ENCODE assay signal across 26 mouse cellular contexts in the genomic region with DNA sequence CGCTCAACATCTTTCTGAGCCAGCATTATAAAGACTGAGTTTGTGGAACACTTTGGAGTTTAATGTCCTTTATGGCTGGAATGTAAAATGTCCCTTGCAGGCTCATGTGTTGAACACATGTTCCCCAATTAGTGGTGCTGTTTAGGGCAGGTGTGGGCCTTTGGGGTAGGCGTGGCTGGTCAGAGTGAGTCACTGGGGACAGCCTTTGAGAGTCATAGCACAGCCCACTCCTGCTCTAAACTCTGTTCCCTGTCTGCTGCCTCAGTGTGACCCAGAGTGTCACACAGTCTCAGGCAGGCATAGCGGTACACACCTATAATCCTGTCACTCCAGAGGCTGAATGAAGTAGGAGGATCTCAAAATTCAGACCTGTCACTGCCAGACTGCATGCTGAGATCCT.
DNase-seq lines count a peak whose midpoint lies in the region; ATAC-seq and TF ChIP-seq lines count a peak whose summit lies in the region.
"Had no signal": no experiment of that assay in that cellular context is flagged by ENCODE, and none has a peak within 500 bp of the region (broad histone marks: within the 10 kb centered on the region; RNA-seq: fewer than 3 reads in every experiment).

No protein-coding gene starts in this region.

- H3K4me3 ChIP-seq in forebrain, embryonic 11.5 days (ENCODE audit: low read depth, low read length): no peak overlapping the region
- no peak overlapping the region for H3K4me3 ChIP-seq in forebrain, embryonic 13.5 days
- no peak overlapping the region for H3K4me3 ChIP-seq in limb, embryonic 14.5 days (replicated peaks; ENCODE audit: low read length)
- H3K4me3 ChIP-seq: heart, embryonic 12.5 days; hindbrain, embryonic 10.5 days; liver, embryonic 15.5 days; lung, embryonic 15.5 days; myocyte; neural tube, embryonic 13.5 days; stomach, embryonic 15.5 days had no signal

- H3K27ac ChIP-seq in forebrain, embryonic 11.5 days (ENCODE audit: low read depth, low read length): no peak overlapping the region
- no peak overlapping the region for H3K27ac ChIP-seq in forebrain, embryonic 13.5 days
- peak overlapping the region; percentile 68 for H3K27ac ChIP-seq in limb, embryonic 14.5 days (replicated peaks; ENCODE audit: low read depth, low read length)
- H3K27ac ChIP-seq: hindbrain, embryonic 10.5 days; hindbrain, postnatal 0 days; kidney, postnatal 0 days; liver, embryonic 15.5 days; lung, embryonic 15.5 days; neural tube, embryonic 13.5 days; stomach, embryonic 15.5 days had no signal

- no peak overlapping the region for H3K4me2 ChIP-seq in forebrain, embryonic 11.5 days (ENCODE audit: low read depth, low read length, severe bottlenecking)
- no peak overlapping the region for H3K4me2 ChIP-seq in forebrain, embryonic 13.5 days
- H3K4me2 ChIP-seq in limb, embryonic 14.5 days (replicated peaks; ENCODE audit: low read depth, low read length, severe bottlenecking): no peak overlapping the region
- H3K4me2 ChIP-seq: heart, embryonic 12.5 days; liver, embryonic 15.5 days; lung, embryonic 15.5 days; neural tube, embryonic 13.5 days; stomach, embryonic 15.5 days had no signal

- H3K4me1 ChIP-seq in forebrain, embryonic 11.5 days (replicated peaks; ENCODE audit: control insufficient read depth, insufficient read depth, low read length): peaks cover 6% of the 10 kb centered on the region; the same call in 1 of the 2 replicates
- peaks cover 11% of the 10 kb centered on the region for H3K4me1 ChIP-seq in forebrain, embryonic 13.5 days
- H3K4me1 ChIP-seq in limb, embryonic 14.5 days (ENCODE audit: control insufficient read depth, insufficient read depth, low read length): peaks cover 47% of the 10 kb centered on the region
- H3K4me1 ChIP-seq: heart, embryonic 12.5 days; liver, embryonic 15.5 days; stomach, embryonic 15.5 days had no signal

- peak; percentile 43 for DNase-seq in forebrain, embryonic 11.5 days (ENCODE audit: low spot score)
- DNase-seq in Muller cell, postnatal 12 days (ENCODE audit: inconsistent ontology term): peak; percentile 23
- peak; percentile 69 for DNase-seq in forelimb bud, embryonic 11.5 days (ENCODE audit: low read depth, low spot score)
- peak; percentile 65 for DNase-seq in limb, embryonic 14.5 days (ENCODE audit: low spot score)
- no peak for DNase-seq in frontal cortex, postnatal 14 days (ENCODE audit: low spot score in 2 of 2)
- DNase-seq in gastrocnemius, postnatal 4 days (ENCODE audit: low spot score in 2 of 2): no peak
- DNase-seq: adrenal gland, adult 2 months; cerebellum, adult 11-12 months; heart, postnatal 10 days; kidney, adult 18-20 months; liver; lung, postnatal 36 days; midbrain, embryonic 14.5 days; retina, postnatal 1 day; right cerebral cortex, postnatal 25 days; spleen, adult 18-20 months had no signal

- TF ChIP-seq POLR2A in limb, embryonic 14.5 days (IDR thresholded peaks at IDR 0.05; ENCODE audit: borderline replicate concordance, extremely low read depth, insufficient read depth, insufficient read length): no peak

- ATAC-seq in forebrain, embryonic 11.5 days (replicated peaks; ENCODE audit: low FRiP score): no peak
- ATAC-seq in forebrain, embryonic 13.5 days: no peak
- ATAC-seq in limb, embryonic 14.5 days (ENCODE audit: low FRiP score, low read depth): peak; percentile 66
- ATAC-seq: hindbrain, postnatal 0 days had no signal

- H3K9ac ChIP-seq in forebrain, embryonic 11.5 days (ENCODE audit: low read length): no peak overlapping the region
- H3K9ac ChIP-seq in forebrain, embryonic 13.5 days: no peak overlapping the region
- no peak overlapping the region for H3K9ac ChIP-seq in limb, embryonic 14.5 days (ENCODE audit: low read depth, low read length, severe bottlenecking)
- H3K9ac ChIP-seq: heart, embryonic 12.5 days; liver, embryonic 15.5 days; lung, embryonic 15.5 days; neural tube, embryonic 13.5 days; stomach, embryonic 15.5 days had no signal

- H3K36me3 ChIP-seq in forebrain, embryonic 11.5 days (ENCODE audit: control insufficient read depth, insufficient read depth, low read length): no peaks in the 10 kb centered on the region
- H3K36me3 ChIP-seq in forebrain, embryonic 13.5 days (ENCODE audit: poor library complexity, severe bottlenecking): no peaks in the 10 kb centered on the region
- H3K36me3 ChIP-seq in limb, embryonic 14.5 days (ENCODE audit: control insufficient read depth, insufficient read depth, low read length): no peaks in the 10 kb centered on the region
- H3K36me3 ChIP-seq: heart, embryonic 12.5 days; hindbrain, embryonic 10.5 days; liver, embryonic 15.5 days; lung, embryonic 15.5 days; neural tube, embryonic 13.5 days; stomach, embryonic 15.5 days had no signal

- no peaks in the 10 kb centered on the region for H3K27me3 ChIP-seq in forebrain, embryonic 11.5 days (ENCODE audit: control insufficient read depth, insufficient read depth, low read length)
- H3K27me3 ChIP-seq in forebrain, embryonic 13.5 days: no peaks in the 10 kb centered on the region
- no peaks in the 10 kb centered on the region for H3K27me3 ChIP-seq in limb, embryonic 14.5 days (ENCODE audit: control insufficient read depth, insufficient read depth, low read length)
- H3K27me3 ChIP-seq: heart, embryonic 12.5 days; liver, embryonic 15.5 days; lung, embryonic 15.5 days; neural tube, embryonic 13.5 days; stomach, embryonic 15.5 days had no signal

- WGBS in forebrain, embryonic 11.5 days: 72% methylated on average over 3 of the region's 3 CpGs
- WGBS in forebrain, embryonic 13.5 days: 60% methylated on average over 3 of the region's 3 CpGs
- 22% methylated on average over 3 of the region's 3 CpGs for WGBS in limb, embryonic 14.5 days

- H3K9me3 ChIP-seq in forebrain, embryonic 11.5 days (ENCODE audit: control insufficient read depth, low read length): no peaks in the 10 kb centered on the region
- no peaks in the 10 kb centered on the region for H3K9me3 ChIP-seq in forebrain, embryonic 13.5 days (replicated peaks)
- H3K9me3 ChIP-seq in limb, embryonic 14.5 days (ENCODE audit: control insufficient read depth, low read length): no peaks in the 10 kb centered on the region
- H3K9me3 ChIP-seq: heart, embryonic 12.5 days; hindbrain, embryonic 10.5 days; liver, embryonic 15.5 days; lung, embryonic 15.5 days; neural tube, embryonic 13.5 days; stomach, embryonic 15.5 days had no signal

Comparison
In these comparisons a context has a peak if more than half of its experiments do, and no peak if none do; other contexts are left out.
1. DNase-seq: peak in forebrain, embryonic 11.5 days (single experiment), Muller cell, postnatal 12 days (single experiment), forelimb bud, embryonic 11.5 days (single experiment) and limb, embryonic 14.5 days (single experiment); none in frontal cortex, postnatal 14 days (0 of 2) and gastrocnemius, postnatal 4 days (0 of 2).